Mouse (Mus musculus): ENCODE data around the gene Tyw1. TPM values are rescaled to one million over a fixed set of nuclear protein-coding genes. Genes with fewer than 3 reads are reported as not detected.

Gene Tyw1
- polyA plus RNA-seq, 1 experiment from 2014 or later, result 30.5 TPM

DNA sequence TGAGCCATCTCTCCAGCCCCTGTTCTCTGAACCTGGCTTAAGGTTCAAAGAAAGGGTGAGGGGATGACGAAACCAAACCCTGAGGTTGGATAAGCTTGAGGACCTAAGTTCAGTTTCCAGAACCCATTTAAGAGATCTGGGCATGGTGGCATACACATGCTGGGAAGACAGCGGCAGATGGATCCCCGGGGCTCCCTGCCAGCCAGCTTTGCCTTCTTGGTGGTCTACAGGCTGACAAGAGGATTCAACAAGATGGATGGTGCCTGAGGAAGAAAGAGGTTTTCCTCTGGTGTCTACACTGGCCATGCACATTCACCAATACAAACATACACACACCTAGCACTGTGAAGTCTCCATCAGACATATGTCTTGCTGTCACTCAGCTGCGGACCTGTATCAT, 37.6 kb downstream of the Tyw1 start:
- H3K9me3 ChIP-seq (ENCODE audit: control insufficient read depth, low read length), result no peaks in the 10 kb centered on the region
- DNase-seq (ENCODE audit: low spot score) (no peak), ATAC-seq (ENCODE audit: insufficient number of reproducible peaks, low FRiP score, low TSS enrichment, low read depth) (no peak)
- H3K36me3 ChIP-seq (ENCODE audit: control insufficient read depth, insufficient read depth, low read length), result peaks cover 8% of the 10 kb centered on the region; the same call in 1 of the 2 replicates
- WGBS, result 94% methylated on average over 4 of the region's 4 CpGs
- H3K27me3 ChIP-seq (ENCODE audit: control insufficient read depth, insufficient read depth, low read length), result no peaks in the 10 kb centered on the region
- no peak overlapping the region for H3K9ac ChIP-seq (ENCODE audit: low read length)
- no peak overlapping the region for H3K27ac ChIP-seq (replicated peaks; ENCODE audit: low read depth, low read length)
- no peaks in the 10 kb centered on the region for H3K4me1 ChIP-seq (ENCODE audit: control insufficient read depth, insufficient read depth, low read length)
- no peak overlapping the region for H3K4me2 ChIP-seq (ENCODE audit: low read depth, severe bottlenecking)
- no peak overlapping the region for H3K4me3 ChIP-seq (ENCODE audit: low read depth, low read length)

- Histone ChIP-seq H3K9ac (ENCODE audit: low read length) (no peak overlapping the region), H3K36me3 (ENCODE audit: control insufficient read depth, insufficient read depth, low read length) (peaks cover 7% of the 10 kb centered on the region; the same call in 1 of the 2 replicates), H3K4me1 (ENCODE audit: control insufficient read depth, insufficient read depth, low read length) (no peaks in the 10 kb centered on the region), H3K4me3 (ENCODE audit: low read depth, low read length) (no peak overlapping the region), H3K4me2 (ENCODE audit: low read depth, severe bottlenecking) (no peak overlapping the region), H3K9me3 (ENCODE audit: control insufficient read depth, low read length) (no peaks in the 10 kb centered on the region), H3K27me3 (ENCODE audit: control insufficient read depth, insufficient read depth, low read length) (no peaks in the 10 kb centered on the region), H3K27ac (replicated peaks; ENCODE audit: low read depth, low read length) (no peak overlapping the region)
- no peak for ATAC-seq (ENCODE audit: insufficient number of reproducible peaks, low FRiP score, low TSS enrichment, low read depth)
- no peak for DNase-seq (ENCODE audit: low spot score)
- WGBS, result 79% methylated on average over 5 of the region's 5 CpGs
These were observed 38.5 kb downstream of the Tyw1 start for GRCm38 (mm10) chr5:130293941-130294340.

- Histone ChIP-seq H3K27me3 (ENCODE audit: control insufficient read depth, insufficient read depth, low read length) (no peaks in the 10 kb centered on the region), H3K9me3 (ENCODE audit: control insufficient read depth, low read length) (no peaks in the 10 kb centered on the region), H3K4me1 (ENCODE audit: control insufficient read depth, insufficient read depth, low read length) (no peaks in the 10 kb centered on the region), H3K36me3 (ENCODE audit: control insufficient read depth, insufficient read depth, low read length) (peaks cover 7% of the 10 kb centered on the region; the same call in 1 of the 2 replicates), H3K4me3 (ENCODE audit: low read depth, low read length) (no peak overlapping the region), H3K27ac (replicated peaks; ENCODE audit: low read depth, low read length) (no peak overlapping the region), H3K9ac (ENCODE audit: low read length) (no peak overlapping the region), H3K4me2 (ENCODE audit: low read depth, severe bottlenecking) (no peak overlapping the region)
- ATAC-seq (ENCODE audit: insufficient number of reproducible peaks, low FRiP score, low TSS enrichment, low read depth) (no peak), DNase-seq (ENCODE audit: low spot score) (no peak)
- WGBS, result 92% methylated on average over 6 of the region's 6 CpGs
These were observed 39.2 kb downstream of the Tyw1 start for GRCm38 (mm10) chr5:130294598-130294997.

GRCm38 (mm10) chr5:130296071-130296470, 40.7 kb downstream of the Tyw1 start:
- 80% methylated on average over 5 of the region's 5 CpGs for WGBS
- Histone ChIP-seq H3K27me3 (ENCODE audit: control insufficient read depth, insufficient read depth, low read length) (no peaks in the 10 kb centered on the region), H3K9me3 (ENCODE audit: control insufficient read depth, low read length) (no peaks in the 10 kb centered on the region), H3K36me3 (ENCODE audit: control insufficient read depth, insufficient read depth, low read length) (peaks cover 7% of the 10 kb centered on the region; the same call in 1 of the 2 replicates), H3K27ac (replicated peaks; ENCODE audit: low read depth, low read length) (no peak overlapping the region), H3K4me2 (ENCODE audit: low read depth, severe bottlenecking) (no peak overlapping the region), H3K4me3 (ENCODE audit: low read depth, low read length) (no peak overlapping the region), H3K4me1 (ENCODE audit: control insufficient read depth, insufficient read depth, low read length) (no peaks in the 10 kb centered on the region), H3K9ac (ENCODE audit: low read length) (no peak overlapping the region)
- ATAC-seq (ENCODE audit: insufficient number of reproducible peaks, low FRiP score, low TSS enrichment, low read depth) (no peak), DNase-seq (ENCODE audit: low spot score) (no peak)

DNA sequence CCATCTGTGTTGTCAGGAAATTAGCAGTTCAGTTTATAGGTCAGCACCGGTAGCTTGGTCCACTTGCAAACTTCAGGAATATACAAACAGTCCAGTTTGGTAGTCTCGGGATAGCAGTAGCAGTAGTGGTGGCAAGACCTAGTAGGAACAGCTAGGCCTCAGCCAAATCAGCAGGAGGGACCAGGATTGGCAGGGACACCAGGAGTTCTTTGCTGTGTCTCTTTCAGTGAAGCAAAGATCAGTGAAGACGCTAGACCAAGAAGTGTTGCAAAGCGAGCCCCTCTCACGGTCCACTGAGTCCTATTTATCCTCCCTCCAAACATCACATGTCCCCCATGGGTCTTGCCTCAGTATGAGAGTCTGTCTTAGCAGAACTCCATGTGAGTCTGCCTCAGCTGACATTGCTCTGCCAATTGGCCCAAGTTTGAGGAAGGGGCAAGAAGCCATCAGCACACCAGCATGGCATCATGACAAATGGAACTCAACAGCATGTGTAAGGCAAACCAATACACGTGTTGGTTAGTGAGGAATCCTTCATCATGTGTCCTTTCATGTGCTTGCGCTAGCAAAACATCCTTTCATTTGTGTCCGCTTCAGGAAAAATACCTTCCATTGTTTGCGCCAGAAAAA, 43.5 kb downstream of the Tyw1 start:
- no peak overlapping the region for H3K4me2 ChIP-seq (ENCODE audit: low read depth, severe bottlenecking)
- no peak for DNase-seq (ENCODE audit: low spot score)
- no peak overlapping the region for H3K9ac ChIP-seq (ENCODE audit: low read length)
- H3K9me3 ChIP-seq (ENCODE audit: control insufficient read depth, low read length), result no peaks in the 10 kb centered on the region
- 93% methylated on average over 9 of the region's 9 CpGs for WGBS
- no peaks in the 10 kb centered on the region for H3K27me3 ChIP-seq (ENCODE audit: control insufficient read depth, insufficient read depth, low read length)
- no peaks in the 10 kb centered on the region for H3K4me1 ChIP-seq (ENCODE audit: control insufficient read depth, insufficient read depth, low read length)
- H3K36me3 ChIP-seq (ENCODE audit: control insufficient read depth, insufficient read depth, low read length), result peaks cover 7% of the 10 kb centered on the region; the same call in 1 of the 2 replicates
- no peak overlapping the region for H3K4me3 ChIP-seq (ENCODE audit: low read depth, low read length)
- no peak for ATAC-seq (ENCODE audit: insufficient number of reproducible peaks, low FRiP score, low TSS enrichment, low read depth)
- no peak overlapping the region for H3K27ac ChIP-seq (replicated peaks; ENCODE audit: low read depth, low read length)

GRCm38 (mm10) chr5:130299526-130299925, 44.1 kb downstream of the Tyw1 start:
- no peak overlapping the region for H3K4me2 ChIP-seq (ENCODE audit: low read depth, severe bottlenecking)
- 92% methylated on average over 8 of the region's 8 CpGs for WGBS
- H3K27ac ChIP-seq (replicated peaks; ENCODE audit: low read depth, low read length), result no peak overlapping the region
- H3K9ac ChIP-seq (ENCODE audit: low read length), result no peak overlapping the region
- DNase-seq (ENCODE audit: low spot score) (no peak), ATAC-seq (ENCODE audit: insufficient number of reproducible peaks, low FRiP score, low TSS enrichment, low read depth) (no peak)
- peaks cover 7% of the 10 kb centered on the region; the same call in 1 of the 2 replicates for H3K36me3 ChIP-seq (ENCODE audit: control insufficient read depth, insufficient read depth, low read length)
- no peak overlapping the region for H3K4me3 ChIP-seq (ENCODE audit: low read depth, low read length)
- no peaks in the 10 kb centered on the region for H3K4me1 ChIP-seq (ENCODE audit: control insufficient read depth, insufficient read depth, low read length)
- no peaks in the 10 kb centered on the region for H3K27me3 ChIP-seq (ENCODE audit: control insufficient read depth, insufficient read depth, low read length)
- H3K9me3 ChIP-seq (ENCODE audit: control insufficient read depth, low read length), result no peaks in the 10 kb centered on the region

- Histone ChIP-seq H3K9ac (ENCODE audit: low read length) (no peak overlapping the region), H3K4me3 (ENCODE audit: low read depth, low read length) (no peak overlapping the region), H3K4me1 (ENCODE audit: control insufficient read depth, insufficient read depth, low read length) (no peaks in the 10 kb centered on the region), H3K36me3 (ENCODE audit: control insufficient read depth, insufficient read depth, low read length) (no peaks in the 10 kb centered on the region; the same call in 1 of the 2 replicates), H3K27me3 (ENCODE audit: control insufficient read depth, insufficient read depth, low read length) (no peaks in the 10 kb centered on the region), H3K27ac (replicated peaks; ENCODE audit: low read depth, low read length) (no peak overlapping the region), H3K9me3 (ENCODE audit: control insufficient read depth, low read length) (no peaks in the 10 kb centered on the region), H3K4me2 (ENCODE audit: low read depth, severe bottlenecking) (no peak overlapping the region)
- DNase-seq (ENCODE audit: low spot score), result no peak
- ATAC-seq (ENCODE audit: insufficient number of reproducible peaks, low FRiP score, low TSS enrichment, low read depth), result no peak
- WGBS, result 91% methylated on average over 6 of the region's 6 CpGs
These were observed 48.2 kb downstream of the Tyw1 start for GRCm38 (mm10) chr5:130303611-130304010.

DNA sequence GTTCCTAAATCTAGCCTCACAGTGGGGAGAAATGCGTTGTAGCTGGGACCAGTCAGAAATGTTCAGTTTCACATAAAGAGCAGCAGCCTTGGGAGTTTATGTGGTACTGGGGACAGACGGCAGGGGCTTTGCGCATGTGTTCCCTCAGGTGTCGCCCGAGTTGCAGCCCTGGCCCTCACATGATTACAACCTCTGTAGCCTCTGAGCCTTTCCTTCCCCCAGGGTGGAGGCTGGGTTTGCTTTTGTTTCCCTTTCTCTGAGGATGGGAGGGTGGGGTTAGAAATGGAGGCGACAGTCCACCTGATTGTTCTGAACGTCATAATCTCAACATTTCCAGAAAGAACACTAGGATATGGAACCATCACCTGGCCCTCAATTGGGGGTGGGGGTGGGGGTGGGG, 52.5 kb downstream of the Tyw1 start:
- H3K27ac ChIP-seq (replicated peaks; ENCODE audit: low read depth, low read length), result no peak overlapping the region
- DNase-seq (ENCODE audit: low spot score) (no peak), ATAC-seq (ENCODE audit: insufficient number of reproducible peaks, low FRiP score, low TSS enrichment, low read depth) (no peak)
- WGBS, result 72% methylated on average over 7 of the region's 7 CpGs
- no peak overlapping the region for H3K4me3 ChIP-seq (ENCODE audit: low read depth, low read length)
- no peak overlapping the region for H3K4me2 ChIP-seq (ENCODE audit: low read depth, severe bottlenecking)
- H3K9ac ChIP-seq (ENCODE audit: low read length), result no peak overlapping the region
- no peaks in the 10 kb centered on the region; the same call in none of the 2 replicates for H3K36me3 ChIP-seq (ENCODE audit: control insufficient read depth, insufficient read depth, low read length)
- H3K27me3 ChIP-seq (ENCODE audit: control insufficient read depth, insufficient read depth, low read length), result no peaks in the 10 kb centered on the region
- H3K9me3 ChIP-seq (ENCODE audit: control insufficient read depth, low read length), result no peaks in the 10 kb centered on the region
- no peaks in the 10 kb centered on the region for H3K4me1 ChIP-seq (ENCODE audit: control insufficient read depth, insufficient read depth, low read length)

DNA sequence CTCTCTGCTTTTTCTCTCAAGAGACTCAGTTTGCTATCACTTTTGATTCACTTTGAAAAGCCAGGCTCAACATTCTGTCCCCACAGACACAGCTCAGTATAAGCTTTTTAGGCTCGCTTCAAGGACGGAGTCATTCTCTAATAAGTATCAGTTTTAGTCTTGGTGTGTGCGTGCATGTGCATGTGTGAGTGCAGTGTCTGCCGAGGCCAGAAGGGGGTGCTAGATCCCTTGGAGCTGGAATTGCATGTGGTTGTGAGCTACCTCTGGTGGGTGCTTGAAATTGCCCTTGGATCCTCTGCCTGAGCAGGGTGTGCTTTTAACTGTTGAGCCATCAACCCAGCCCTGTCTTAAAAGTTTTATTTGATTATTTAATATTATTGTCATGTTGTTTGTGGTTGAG, 54.7 kb downstream of the Tyw1 start:
- Histone ChIP-seq H3K4me3 (ENCODE audit: low read depth, low read length) (no peak overlapping the region), H3K27ac (replicated peaks; ENCODE audit: low read depth, low read length) (no peak overlapping the region), H3K4me2 (ENCODE audit: low read depth, severe bottlenecking) (no peak overlapping the region), H3K9ac (ENCODE audit: low read length) (no peak overlapping the region), H3K36me3 (ENCODE audit: control insufficient read depth, insufficient read depth, low read length) (no peaks in the 10 kb centered on the region; the same call in none of the 2 replicates), H3K4me1 (ENCODE audit: control insufficient read depth, insufficient read depth, low read length) (no peaks in the 10 kb centered on the region), H3K9me3 (ENCODE audit: control insufficient read depth, low read length) (no peaks in the 10 kb centered on the region), H3K27me3 (ENCODE audit: control insufficient read depth, insufficient read depth, low read length) (no peaks in the 10 kb centered on the region)
- DNase-seq (ENCODE audit: low spot score) (no peak), ATAC-seq (ENCODE audit: insufficient number of reproducible peaks, low FRiP score, low TSS enrichment, low read depth) (no peak)
- 96% methylated on average over 4 of the region's 4 CpGs for WGBS

Measured in limb, embryonic 11.5 days (tissue).